Mouse (Mus musculus) A20 (cell line): ENCODE results near the gene Grcc10.

Source experiments
- DNase-seq: peaks from one replicate; pipeline ENCODE4 v3.0.0-alpha.2; 2011; ENCODE audit warnings: low read depth, low spot score

The Grcc10 gene

GRCm38 (mm10) chr6:124702102-124702783 lies 38.9 kb downstream of the Grcc10 start:
- DNase-seq: no peak

- peak; percentile 54 for DNase-seq
Measured at GRCm38 (mm10) chr6:124701338-124701737, 39.8 kb downstream of the Grcc10 start.

- peak; percentile 60 for DNase-seq
Measured at GRCm38 (mm10) chr6:124699962-124700610, 41.1 kb downstream of the Grcc10 start.

DNA sequence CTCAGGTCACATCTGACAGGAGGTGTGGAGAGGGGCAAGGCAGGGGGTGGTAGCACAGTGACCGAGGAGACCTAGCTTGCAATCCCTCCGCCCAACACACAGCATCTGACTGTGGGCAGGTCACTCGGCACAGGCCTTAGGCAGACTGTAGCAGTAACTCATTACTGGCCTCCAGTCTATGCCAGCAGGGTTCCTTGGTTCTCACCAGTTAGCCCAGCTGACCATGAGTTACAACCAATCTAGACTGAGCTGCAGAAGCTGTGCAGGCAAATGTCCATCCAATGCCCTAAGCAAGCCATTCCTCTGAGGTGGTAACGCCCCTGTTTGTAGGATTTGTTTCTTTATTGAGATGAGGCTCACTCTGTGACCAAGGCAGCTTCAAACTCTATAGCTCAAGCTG lies 41.8 kb downstream of the Grcc10 start:
- DNase-seq: no peak

GRCm38 (mm10) chr6:124698751-124699150 lies 42.4 kb downstream of the Grcc10 start:
- DNase-seq: no peak

GRCm38 (mm10) chr6:124696441-124697150 lies 44.6 kb downstream of the Grcc10 start:
- no peak for DNase-seq

DNA sequence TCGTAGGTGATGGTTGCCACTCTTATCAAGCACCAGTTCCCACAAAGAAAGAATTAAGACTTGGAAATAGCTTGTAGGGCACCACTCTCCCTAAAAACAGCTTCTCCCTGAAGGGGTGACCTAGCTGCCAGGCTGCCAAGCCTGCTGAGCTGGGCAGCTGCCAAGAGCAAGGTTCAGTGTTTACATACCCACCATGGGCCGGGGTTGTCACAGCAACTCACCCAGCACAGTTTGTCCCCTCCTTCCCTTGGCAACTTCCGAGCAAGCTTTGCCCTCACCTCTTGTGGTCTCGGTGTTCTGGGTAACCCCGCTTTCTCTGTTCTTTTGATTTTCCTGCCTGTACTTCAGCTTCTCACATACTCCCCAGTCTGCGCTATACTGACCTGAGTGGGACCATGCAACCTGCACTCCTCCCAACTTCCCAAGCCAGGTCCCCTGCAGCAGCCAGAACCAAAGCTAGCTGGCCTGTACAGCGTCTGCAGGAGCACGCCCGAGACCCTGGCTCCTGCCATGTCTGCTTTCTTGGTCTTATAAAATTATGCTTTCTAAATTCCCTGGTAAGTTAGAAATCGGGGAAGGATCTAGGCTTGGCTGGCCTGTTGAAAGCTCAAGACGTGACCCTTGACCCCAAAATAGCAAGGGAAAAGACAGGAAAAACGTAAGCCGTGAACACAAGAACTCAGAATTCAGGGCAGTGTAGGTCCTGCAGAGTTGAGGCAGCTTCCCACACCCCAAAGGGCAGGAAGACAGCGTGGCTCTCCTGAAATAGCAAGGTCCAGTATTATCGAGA lies 46.8 kb downstream of the Grcc10 start:
- DNase-seq: no peak

DNA sequence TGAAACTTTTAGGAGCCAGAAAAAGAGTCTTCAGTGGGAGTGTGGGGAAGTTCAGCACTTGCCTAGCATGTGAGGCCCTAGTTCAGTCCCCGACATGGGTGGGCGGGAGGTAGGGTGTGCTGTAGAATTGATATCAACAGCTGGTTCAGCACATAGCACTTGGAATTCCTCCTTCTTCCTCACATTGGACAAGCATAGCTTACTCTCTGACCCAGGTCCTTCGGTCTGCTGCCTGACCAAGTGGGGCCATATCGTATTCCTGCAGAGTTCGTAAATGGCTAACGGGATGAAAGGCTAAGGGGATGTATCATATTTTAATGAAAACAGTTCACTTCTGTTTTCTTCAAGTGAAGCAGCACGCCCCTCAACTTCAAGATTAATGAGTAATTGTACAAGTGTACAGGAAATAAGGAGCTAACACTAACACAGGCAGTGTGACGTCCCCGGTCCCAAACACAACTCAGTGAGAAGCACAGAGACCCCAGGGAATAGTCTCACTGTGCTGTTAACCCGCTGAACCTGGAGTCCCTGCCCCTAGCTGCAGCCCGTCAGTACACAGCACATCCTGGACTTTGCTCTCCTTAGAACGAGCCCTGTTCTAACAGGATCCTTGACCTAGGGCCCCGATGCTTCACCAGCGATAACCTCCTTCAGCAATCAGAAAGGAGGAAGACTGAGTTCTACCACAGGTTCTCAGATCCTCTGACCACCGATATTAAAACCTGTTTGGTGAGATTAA lies 47.8 kb downstream of the Grcc10 start:
- no peak for DNase-seq

GRCm38 (mm10) chr6:124690517-124690916 lies 50.7 kb downstream of the Grcc10 start:
- DNase-seq: no peak
